Mouse (Mus musculus): ENCODE measurements at regions not wholly inside any gene's neighbourhood (a gene's known extent, or its start where the extent isn't known, plus 50 kb on each side); places are given as distances from the start of the nearest gene placed in this dataset.

- Histone ChIP-seq H3K9me3 (ENCODE audit: control insufficient read depth, low read length) (no peaks in the 10 kb centered on the region), H3K27me3 (replicated peaks; ENCODE audit: control insufficient read depth, insufficient read depth, low read length) (no peaks in the 10 kb centered on the region), H3K27ac (ENCODE audit: low read depth, low read length) (no peak overlapping the region), H3K4me3 (ENCODE audit: low read length) (no peak overlapping the region), H3K36me3 (ENCODE audit: control insufficient read depth, insufficient read depth, low read length) (no peaks in the 10 kb centered on the region), H3K4me2 (ENCODE audit: low read length) (no peak overlapping the region), H3K9ac (ENCODE audit: low read depth, low read length) (no peak overlapping the region), H3K4me1 (ENCODE audit: control insufficient read depth, insufficient read depth, low read depth, low read length) (no peaks in the 10 kb centered on the region)
- no peak for ATAC-seq
- WGBS: 92% methylated on average over 7 of the region's 7 CpGs
Measured at GRCm38 (mm10) chr10:21783478-21783877, 98.5 kb upstream of the Sgk1 start.

- no peaks in the 10 kb centered on the region for H3K27me3 ChIP-seq (replicated peaks; ENCODE audit: control insufficient read depth, insufficient read depth, low read length)
- H3K4me1 ChIP-seq (ENCODE audit: control insufficient read depth, insufficient read depth, low read depth, low read length): no peaks in the 10 kb centered on the region
- H3K4me2 ChIP-seq (ENCODE audit: low read length): no peak overlapping the region
- H3K36me3 ChIP-seq (ENCODE audit: control insufficient read depth, insufficient read depth, low read length): no peaks in the 10 kb centered on the region
- no peak overlapping the region for H3K4me3 ChIP-seq (ENCODE audit: low read length)
- ATAC-seq: peak; percentile 74
- WGBS: 53% methylated on average over 4 of the region's 4 CpGs
- no peak overlapping the region for H3K27ac ChIP-seq (ENCODE audit: low read depth, low read length)
- H3K9ac ChIP-seq (ENCODE audit: low read depth, low read length): no peak overlapping the region
- H3K9me3 ChIP-seq (ENCODE audit: control insufficient read depth, low read length): no peaks in the 10 kb centered on the region
Measured at GRCm38 (mm10) chr10:21785110-21785509, 96.9 kb upstream of the Sgk1 start.

- H3K4me1 ChIP-seq (ENCODE audit: control insufficient read depth, insufficient read depth, low read depth, low read length): no peaks in the 10 kb centered on the region
- H3K27ac ChIP-seq (ENCODE audit: low read depth, low read length): no peak overlapping the region
- ATAC-seq: no peak
- H3K9me3 ChIP-seq (ENCODE audit: control insufficient read depth, low read length): no peaks in the 10 kb centered on the region
- no peak overlapping the region for H3K9ac ChIP-seq (ENCODE audit: low read depth, low read length)
- no peak overlapping the region for H3K4me3 ChIP-seq (ENCODE audit: low read length)
- no peak overlapping the region for H3K4me2 ChIP-seq (ENCODE audit: low read length)
- WGBS: 87% methylated on average over 5 of the region's 5 CpGs
- no peaks in the 10 kb centered on the region for H3K27me3 ChIP-seq (replicated peaks; ENCODE audit: control insufficient read depth, insufficient read depth, low read length)
- H3K36me3 ChIP-seq (ENCODE audit: control insufficient read depth, insufficient read depth, low read length): no peaks in the 10 kb centered on the region
Measured at GRCm38 (mm10) chr10:21785785-21786184, 96.2 kb upstream of the Sgk1 start.

GRCm38 (mm10) chr10:21789847-21790530 lies 92.0 kb upstream of the Sgk1 start:
- Histone ChIP-seq H3K36me3 (ENCODE audit: control insufficient read depth, insufficient read depth, low read length) (no peaks in the 10 kb centered on the region), H3K9ac (ENCODE audit: low read depth, low read length) (no peak overlapping the region), H3K27me3 (replicated peaks; ENCODE audit: control insufficient read depth, insufficient read depth, low read length) (no peaks in the 10 kb centered on the region), H3K9me3 (ENCODE audit: control insufficient read depth, low read length) (no peaks in the 10 kb centered on the region), H3K4me1 (ENCODE audit: control insufficient read depth, insufficient read depth, low read depth, low read length) (no peaks in the 10 kb centered on the region), H3K4me3 (ENCODE audit: low read length) (no peak overlapping the region), H3K27ac (ENCODE audit: low read depth, low read length) (no peak overlapping the region), H3K4me2 (ENCODE audit: low read length) (no peak overlapping the region)
- WGBS: 60% methylated on average over 17 of the region's 17 CpGs
- ATAC-seq: no peak

- H3K4me2 ChIP-seq (ENCODE audit: low read length): no peak overlapping the region
- H3K27ac ChIP-seq (ENCODE audit: low read depth, low read length): no peak overlapping the region
- H3K27me3 ChIP-seq (replicated peaks; ENCODE audit: control insufficient read depth, insufficient read depth, low read length): no peaks in the 10 kb centered on the region
- no peak for ATAC-seq
- H3K9me3 ChIP-seq (ENCODE audit: control insufficient read depth, low read length): no peaks in the 10 kb centered on the region
- no peaks in the 10 kb centered on the region for H3K36me3 ChIP-seq (ENCODE audit: control insufficient read depth, insufficient read depth, low read length)
- no peaks in the 10 kb centered on the region for H3K4me1 ChIP-seq (ENCODE audit: control insufficient read depth, insufficient read depth, low read depth, low read length)
- 90% methylated on average over 3 of the region's 3 CpGs for WGBS
- H3K4me3 ChIP-seq (ENCODE audit: low read length): no peak overlapping the region
- H3K9ac ChIP-seq (ENCODE audit: low read depth, low read length): no peak overlapping the region
Measured at GRCm38 (mm10) chr10:21790991-21791390, 91.0 kb upstream of the Sgk1 start.

GRCm38 (mm10) chr10:21792431-21792830 lies 89.6 kb upstream of the Sgk1 start:
- no peak overlapping the region for H3K4me2 ChIP-seq (ENCODE audit: low read length)
- no peaks in the 10 kb centered on the region for H3K4me1 ChIP-seq (ENCODE audit: control insufficient read depth, insufficient read depth, low read depth, low read length)
- no peak overlapping the region for H3K27ac ChIP-seq (ENCODE audit: low read depth, low read length)
- ATAC-seq: 0 out of 2 replicates have a peak, but pooled peaks have one; percentile 5
- H3K9me3 ChIP-seq (ENCODE audit: control insufficient read depth, low read length): no peaks in the 10 kb centered on the region
- no peak overlapping the region for H3K9ac ChIP-seq (ENCODE audit: low read depth, low read length)
- H3K36me3 ChIP-seq (ENCODE audit: control insufficient read depth, insufficient read depth, low read length): no peaks in the 10 kb centered on the region
- no peak overlapping the region for H3K4me3 ChIP-seq (ENCODE audit: low read length)
- WGBS: 36% methylated on average over 10 of the region's 10 CpGs
- H3K27me3 ChIP-seq (replicated peaks; ENCODE audit: control insufficient read depth, insufficient read depth, low read length): no peaks in the 10 kb centered on the region

- no peak overlapping the region for H3K4me2 ChIP-seq (ENCODE audit: low read length)
- H3K36me3 ChIP-seq (ENCODE audit: control insufficient read depth, insufficient read depth, low read length): no peaks in the 10 kb centered on the region
- WGBS: 88% methylated on average over 11 of the region's 11 CpGs
- no peak overlapping the region for H3K9ac ChIP-seq (ENCODE audit: low read depth, low read length)
- no peak for ATAC-seq
- H3K27me3 ChIP-seq (replicated peaks; ENCODE audit: control insufficient read depth, insufficient read depth, low read length): no peaks in the 10 kb centered on the region
- H3K4me3 ChIP-seq (ENCODE audit: low read length): no peak overlapping the region
- no peaks in the 10 kb centered on the region for H3K4me1 ChIP-seq (ENCODE audit: control insufficient read depth, insufficient read depth, low read depth, low read length)
- no peaks in the 10 kb centered on the region for H3K9me3 ChIP-seq (ENCODE audit: control insufficient read depth, low read length)
- H3K27ac ChIP-seq (ENCODE audit: low read depth, low read length): no peak overlapping the region
Measured at GRCm38 (mm10) chr10:21793641-21794040, 88.3 kb upstream of the Sgk1 start.

GRCm38 (mm10) chr10:21796386-21796785 lies 85.6 kb upstream of the Sgk1 start:
- WGBS: 87% methylated on average over 4 of the region's 4 CpGs
- H3K27ac ChIP-seq (ENCODE audit: low read depth, low read length): no peak overlapping the region
- ATAC-seq: no peak

GRCm38 (mm10) chr10:21798103-21798502 lies 83.9 kb upstream of the Sgk1 start:
- Histone ChIP-seq H3K27me3 (replicated peaks; ENCODE audit: control insufficient read depth, insufficient read depth, low read length) (no peaks in the 10 kb centered on the region), H3K9ac (ENCODE audit: low read depth, low read length) (no peak overlapping the region), H3K27ac (ENCODE audit: low read depth, low read length) (no peak overlapping the region), H3K4me2 (ENCODE audit: low read length) (no peak overlapping the region), H3K36me3 (ENCODE audit: control insufficient read depth, insufficient read depth, low read length) (no peaks in the 10 kb centered on the region), H3K9me3 (ENCODE audit: control insufficient read depth, low read length) (no peaks in the 10 kb centered on the region), H3K4me1 (ENCODE audit: control insufficient read depth, insufficient read depth, low read depth, low read length) (no peaks in the 10 kb centered on the region), H3K4me3 (ENCODE audit: low read length) (no peak overlapping the region)
- ATAC-seq: no peak
- WGBS: 76% methylated on average over 6 of the region's 6 CpGs

More at GRCm38 (mm10) chr10:21796386-21796785, 85.6 kb upstream of the Sgk1 start:
- H3K36me3 ChIP-seq (ENCODE audit: control insufficient read depth, insufficient read depth, low read length): no peaks in the 10 kb centered on the region
- no peaks in the 10 kb centered on the region for H3K27me3 ChIP-seq (replicated peaks; ENCODE audit: control insufficient read depth, insufficient read depth, low read length)
- H3K9me3 ChIP-seq (ENCODE audit: control insufficient read depth, low read length): no peaks in the 10 kb centered on the region
- no peak overlapping the region for H3K9ac ChIP-seq (ENCODE audit: low read depth, low read length)
- no peak overlapping the region for H3K4me3 ChIP-seq (ENCODE audit: low read length)
- no peak overlapping the region for H3K4me2 ChIP-seq (ENCODE audit: low read length)
- no peaks in the 10 kb centered on the region for H3K4me1 ChIP-seq (ENCODE audit: control insufficient read depth, insufficient read depth, low read depth, low read length)
